Mouse (Mus musculus) regulatory T cell (primary cell): ENCODE data around the gene Defb28.

Source experiments
- in situ Hi-C: fragments of 300-600 bp; cut with MboI, MseI; formaldehyde crosslinking; loops from one replicate; pipeline ENCODE4 v1.15.1; 2025; ENCODE audit warnings: high pct_unique_total_duplicates

Gene Defb28

GRCm38 (mm10) chr2:152517981-152518380, at the start of gene Defb28:
TSS of gene Defb28 (plus strand) at chr2:152518255.
- in situ Hi-C loops, result no loop called here

GRCm38 (mm10) chr2:152470973-152471372, 47.1 kb upstream of the Defb28 start:
- in situ Hi-C loops, result no loop called here

- in situ Hi-C loops, result no loop called here
These were observed 45.6 kb upstream of the Defb28 start for GRCm38 (mm10) chr2:152472434-152472833.

GRCm38 (mm10) chr2:152476763-152477162, 41.3 kb upstream of the Defb28 start, which contains the start of gene Defb20:
TSS of gene Defb20 (plus strand) at chr2:152477063.
- in situ Hi-C loops, result no loop called here

GRCm38 (mm10) chr2:152480881-152481280, 37.2 kb upstream of the Defb28 start:
- in situ Hi-C loops, result no loop called here

GRCm38 (mm10) chr2:152481726-152482125, 36.3 kb upstream of the Defb28 start:
- in situ Hi-C loops, result no loop called here

- in situ Hi-C loops, result no loop called here
These were observed 31.0 kb upstream of the Defb28 start for GRCm38 (mm10) chr2:152487024-152487423.

- in situ Hi-C loops, result no loop called here
These were observed 28.0 kb upstream of the Defb28 start, which contains the start of gene Defb22 for GRCm38 (mm10) chr2:152490038-152490437. TSS of gene Defb22 (minus strand) at chr2:152490138.

- in situ Hi-C loops, result no loop called here
These were observed 24.9 kb upstream of the Defb28 start for GRCm38 (mm10) chr2:152493151-152493550.

- in situ Hi-C loops, result no loop called here
These were observed 20.0 kb upstream of the Defb28 start for GRCm38 (mm10) chr2:152498020-152498419.

GRCm38 (mm10) chr2:152500204-152500862, 17.7 kb upstream of the Defb28 start:
- in situ Hi-C loops, result no loop called here

GRCm38 (mm10) chr2:152500863-152501229, 17.2 kb upstream of the Defb28 start:
- in situ Hi-C loops, result no loop called here

- in situ Hi-C loops, result no loop called here
These were observed 14.1 kb upstream of the Defb28 start for GRCm38 (mm10) chr2:152503950-152504349.

GRCm38 (mm10) chr2:152511592-152511991, 6.5 kb upstream of the Defb28 start, which contains the start of gene Defb26:
TSS of gene Defb26 (minus strand) at chr2:152511692.
- in situ Hi-C loops, result no loop called here

GRCm38 (mm10) chr2:152516084-152516483, 2.0 kb upstream of the Defb28 start:
- in situ Hi-C loops, result no loop called here

- in situ Hi-C loops, result no loop called here
These were observed 22.1 kb downstream of the Defb28 start, which contains the start of gene Defb29 for GRCm38 (mm10) chr2:152539944-152540710. TSS of gene Defb29 (minus strand) at chr2:152540098.

GRCm38 (mm10) chr2:152541979-152542378, 23.9 kb downstream of the Defb28 start:
- in situ Hi-C loops, result no loop called here

GRCm38 (mm10) chr2:152542897-152543296, 24.8 kb downstream of the Defb28 start:
- in situ Hi-C loops, result no loop called here

GRCm38 (mm10) chr2:152543478-152543877, 25.4 kb downstream of the Defb28 start:
- in situ Hi-C loops, result no loop called here

GRCm38 (mm10) chr2:152544691-152545090, 26.6 kb downstream of the Defb28 start:
- in situ Hi-C loops, result no loop called here

- in situ Hi-C loops, result no loop called here
These were observed 30.1 kb downstream of the Defb28 start for GRCm38 (mm10) chr2:152548124-152548523.

- in situ Hi-C loops, result no loop called here
These were observed 35.8 kb downstream of the Defb28 start for GRCm38 (mm10) chr2:152553774-152554423.
